ENCODE assay signal across 21 mouse cellular contexts in genomic region chr8:77695070-77695469, GRCm38 (mm10). TPM values are rescaled to one million over a fixed set of nuclear protein-coding genes. Genes with fewer than 3 reads are reported as not detected.
A peak's percentile ranks its signal among the peaks of the same experiment; 100 is the strongest.
DNase-seq lines count a peak whose midpoint lies in the region; ATAC-seq lines count a peak whose summit lies in the region.
"Had no signal": no experiment of that assay in that cellular context is flagged by ENCODE, and none has a peak within 500 bp of the region (broad histone marks: within the 10 kb centered on the region; RNA-seq: fewer than 3 reads in every experiment).

No protein-coding gene starts in this region.

- H3K4me2 ChIP-seq in neural tube, embryonic 12.5 days (replicated peaks): no peak overlapping the region
- no peak overlapping the region for H3K4me2 ChIP-seq in neural tube, embryonic 15.5 days
- H3K4me2 ChIP-seq in midbrain, embryonic 11.5 days: no peak overlapping the region
- H3K4me2 ChIP-seq: forebrain, embryonic 12.5 days; heart, embryonic 15.5 days had no signal

- H3K36me3 ChIP-seq in heart, embryonic 10.5 days: no peaks in the 10 kb centered on the region
- H3K36me3 ChIP-seq in neural tube, embryonic 12.5 days: no peaks in the 10 kb centered on the region
- no peaks in the 10 kb centered on the region for H3K36me3 ChIP-seq in neural tube, embryonic 15.5 days
- H3K36me3 ChIP-seq in midbrain, embryonic 11.5 days (ENCODE audit: control insufficient read depth, insufficient read depth, low read length): no peaks in the 10 kb centered on the region
- H3K36me3 ChIP-seq: forebrain, embryonic 12.5 days; heart, embryonic 15.5 days had no signal

- 0 out of 2 replicates have a peak overlapping the region, but pooled peaks have one; percentile 67 for H3K27ac ChIP-seq in heart, embryonic 10.5 days
- H3K27ac ChIP-seq in neural tube, embryonic 12.5 days: no peak overlapping the region
- no peak overlapping the region for H3K27ac ChIP-seq in neural tube, embryonic 15.5 days (replicated peaks)
- no peak overlapping the region for H3K27ac ChIP-seq in midbrain, embryonic 11.5 days (ENCODE audit: low read depth, low read length)
- H3K27ac ChIP-seq: forebrain, embryonic 12.5 days; heart, adult 2 months; liver, embryonic 14.5 days had no signal

- peak; percentile 58; the same call in 1 of the 2 replicates for ATAC-seq in neural tube, embryonic 12.5 days (ENCODE audit: low FRiP score, low read depth)
- no peak for ATAC-seq in neural tube, embryonic 15.5 days (ENCODE audit: low FRiP score)
- ATAC-seq in midbrain, embryonic 11.5 days (ENCODE audit: low FRiP score): no peak
- ATAC-seq: midbrain, embryonic 16.5 days had no signal

- intact Hi-C loops in heart, postnatal 36 days (cut with DNase I): no loop called here

- no peak overlapping the region for H3K4me3 ChIP-seq in heart, embryonic 10.5 days
- no peak overlapping the region for H3K4me3 ChIP-seq in neural tube, embryonic 12.5 days
- no peak overlapping the region for H3K4me3 ChIP-seq in neural tube, embryonic 15.5 days (replicated peaks)
- no peak overlapping the region for H3K4me3 ChIP-seq in midbrain, embryonic 11.5 days (ENCODE audit: low read depth, low read length)
- H3K4me3 ChIP-seq: forebrain, embryonic 12.5 days; heart, adult 2 months; heart, embryonic 15.5 days; myocyte had no signal

- H3K27me3 ChIP-seq in heart, embryonic 10.5 days (ENCODE audit: insufficient read depth, poor library complexity, severe bottlenecking): no peaks in the 10 kb centered on the region
- no peaks in the 10 kb centered on the region for H3K27me3 ChIP-seq in neural tube, embryonic 12.5 days (replicated peaks)
- no peaks in the 10 kb centered on the region for H3K27me3 ChIP-seq in neural tube, embryonic 15.5 days (replicated peaks)
- H3K27me3 ChIP-seq in midbrain, embryonic 11.5 days (ENCODE audit: control insufficient read depth, insufficient read depth, low read length): no peaks in the 10 kb centered on the region
- H3K27me3 ChIP-seq: forebrain, embryonic 12.5 days; heart, embryonic 15.5 days had no signal

- 81% methylated on average over 3 of the region's 3 CpGs for WGBS in heart, embryonic 10.5 days
- 58% methylated on average over 3 of the region's 3 CpGs for WGBS in neural tube, embryonic 12.5 days
- WGBS in neural tube, embryonic 15.5 days: 55% methylated on average over 3 of the region's 3 CpGs
- WGBS in midbrain, embryonic 11.5 days: 83% methylated on average over 3 of the region's 3 CpGs

- no peak for DNase-seq in heart, embryonic 10.5 days (ENCODE audit: low spot score)
- no peak for DNase-seq in heart, postnatal 36 days
- DNase-seq in kidney, postnatal 14 days: peak; percentile 4
- DNase-seq in kidney, postnatal 10 days: no peak
- DNase-seq in midbrain, embryonic 11.5 days (ENCODE audit: low spot score, missing footprints): no peak
- DNase-seq: cerebellum, adult 11-12 months; cerebellum, postnatal 10 days; gastrocnemius, postnatal 25 days; heart, adult 2 months; heart, postnatal 4 days; kidney, adult 18-20 months; kidney, postnatal 25 days had no signal

- H3K9me3 ChIP-seq in heart, embryonic 10.5 days: no peaks in the 10 kb centered on the region
- H3K9me3 ChIP-seq in neural tube, embryonic 12.5 days: no peaks in the 10 kb centered on the region
- H3K9me3 ChIP-seq in neural tube, embryonic 15.5 days (replicated peaks): no peaks in the 10 kb centered on the region
- H3K9me3 ChIP-seq in midbrain, embryonic 11.5 days (ENCODE audit: control insufficient read depth, low read length): no peaks in the 10 kb centered on the region
- H3K9me3 ChIP-seq: forebrain, embryonic 12.5 days; heart, embryonic 15.5 days had no signal

- H3K4me1 ChIP-seq in heart, embryonic 10.5 days: peaks cover 36% of the 10 kb centered on the region
- H3K4me1 ChIP-seq in neural tube, embryonic 12.5 days: peaks cover 9% of the 10 kb centered on the region; the same call in 1 of the 2 replicates
- no peaks in the 10 kb centered on the region for H3K4me1 ChIP-seq in neural tube, embryonic 15.5 days
- no peaks in the 10 kb centered on the region for H3K4me1 ChIP-seq in midbrain, embryonic 11.5 days (ENCODE audit: control insufficient read depth, insufficient read depth, low read length)
- H3K4me1 ChIP-seq: forebrain, embryonic 12.5 days had no signal

- no peak overlapping the region for H3K9ac ChIP-seq in neural tube, embryonic 12.5 days
- H3K9ac ChIP-seq in neural tube, embryonic 15.5 days (replicated peaks): no peak overlapping the region
- H3K9ac ChIP-seq in midbrain, embryonic 11.5 days (ENCODE audit: low read length): no peak overlapping the region
- H3K9ac ChIP-seq: forebrain, embryonic 12.5 days; heart, embryonic 15.5 days; liver, embryonic 14.5 days had no signal

RNA-seq across cellular contexts. Expression of gene Ednra, which starts 29.2 kb away (rescaled TPM):
- 40.6 and 46.6 TPM in 2 replicates for polyA plus RNA-seq in heart, embryonic 10.5 days (2016; fragmentation: Nextera tagmentation; extraction: Ambion mirVana)
- total RNA-seq in heart, postnatal 36 days (2021): 10 to 100 TPM; 39.2 to 43.5 TPM
- 14.3 and 14.5 TPM in 2 replicates for polyA plus RNA-seq in neural tube, embryonic 12.5 days (2016; fragmentation: Nextera tagmentation; extraction: Ambion mirVana)
- 7.7 and 10.0 TPM in 2 replicates for polyA plus RNA-seq in neural tube, embryonic 15.5 days (2015; fragmentation: Nextera tagmentation; extraction: Ambion mirVana)
- 13.4 and 17.9 TPM in 2 replicates for polyA plus RNA-seq in midbrain, embryonic 11.5 days (2014; fragmentation: Nextera tagmentation; extraction: Ambion mirVana)
- total RNA-seq: megakaryocyte-erythroid progenitor cell, adult 5-6 weeks; MEL had no signal
